Mouse (Mus musculus) retina, postnatal 1 day (tissue): Measurements from ENCODE around the gene Klc1.
"Not testable (repeated sequence)": the region's sequence is repeated elsewhere in the genome, so short reads cannot be mapped to it uniquely, and the experiment has no call there.

Source experiments
- DNase-seq: peaks from one replicate; pipeline ENCODE4 v3.0.0-alpha.2; 2012

Klc1 gene

DNA sequence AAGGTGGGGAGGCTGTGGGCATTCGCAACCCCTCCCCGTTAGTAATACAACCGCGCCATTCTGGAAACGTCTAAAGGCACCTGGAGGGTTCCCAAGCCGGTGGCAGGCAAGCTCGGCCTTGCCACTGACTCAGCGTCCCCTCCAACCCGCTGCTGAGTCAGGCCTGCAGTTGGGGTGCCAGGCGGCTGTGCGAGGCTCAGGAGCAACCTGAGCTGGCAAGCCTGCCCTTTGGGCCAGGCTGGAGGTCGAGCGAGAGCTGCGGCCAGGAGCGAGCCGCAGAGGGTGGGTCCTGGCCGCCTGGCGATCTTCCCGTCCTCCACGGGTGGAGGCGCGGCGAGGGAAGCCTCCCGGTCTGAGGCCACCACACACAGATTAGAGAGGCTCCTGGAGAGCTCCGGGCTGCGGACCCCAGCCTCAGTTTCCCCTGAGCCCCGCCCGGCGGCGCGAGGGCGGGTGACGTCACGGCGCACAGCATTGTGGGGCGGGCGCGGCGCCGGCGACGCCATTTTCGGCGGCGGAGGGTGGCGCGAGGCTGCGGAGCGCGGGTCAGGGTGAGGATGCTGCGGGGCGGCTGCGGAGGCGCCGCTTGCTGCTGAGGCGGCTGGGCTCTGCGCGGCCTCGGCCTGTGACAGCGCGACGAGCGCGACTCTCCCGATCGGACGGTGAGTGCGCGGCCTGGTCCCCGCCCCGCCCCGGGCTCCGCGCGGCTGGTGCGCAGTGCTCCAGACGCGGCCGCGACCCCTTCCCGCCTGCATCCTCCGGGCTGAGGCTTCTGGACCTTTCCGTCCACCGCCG is at the start of gene Klc1:
Klc1 (plus strand) TSS at position 469 of the 795 bp plus-strand sequence.
- peak; percentile 83 for DNase-seq

DNA sequence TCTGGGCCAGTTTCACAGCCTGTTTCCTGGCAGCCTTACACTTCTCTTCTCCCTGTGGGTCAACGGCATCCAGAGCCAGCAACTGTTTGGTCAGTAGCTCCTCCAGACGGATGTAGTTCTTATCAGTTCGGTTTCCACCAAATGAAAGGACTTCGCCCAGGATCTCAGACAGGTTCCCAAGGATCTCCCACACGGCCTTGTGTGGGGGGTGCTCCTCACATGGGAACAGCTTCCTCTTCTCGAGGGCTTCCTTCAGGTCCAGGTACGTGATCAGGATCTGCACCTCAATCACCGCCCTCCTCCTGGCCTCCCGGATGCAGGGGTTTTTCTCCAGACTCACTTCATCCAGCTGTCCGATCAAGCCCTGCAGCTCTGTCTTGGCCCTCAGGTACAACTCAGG is 48.6 kb upstream of the Klc1 start:
- DNase-seq, result no peak

DNA sequence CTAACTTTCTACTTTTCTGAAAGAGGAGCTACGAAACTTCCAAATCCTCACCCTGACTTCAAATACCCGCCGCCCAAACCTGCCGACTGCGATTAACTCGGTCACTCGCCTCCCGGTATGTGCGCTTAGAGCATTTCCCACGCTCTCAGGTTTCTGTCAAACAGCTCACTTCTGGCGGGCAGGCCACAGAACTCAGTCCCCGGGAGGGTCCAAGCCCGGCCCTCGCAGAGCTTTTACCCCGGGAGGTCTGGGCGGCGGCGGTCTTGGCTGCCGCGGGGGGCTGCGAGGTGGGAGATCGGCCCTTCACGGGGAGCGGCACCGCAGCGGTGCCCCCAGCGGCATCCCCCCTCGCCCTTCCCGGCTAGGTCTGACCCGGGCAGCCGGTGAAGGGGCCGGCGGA is 46.2 kb upstream of the Klc1 start:
- DNase-seq, result no peak

DNA sequence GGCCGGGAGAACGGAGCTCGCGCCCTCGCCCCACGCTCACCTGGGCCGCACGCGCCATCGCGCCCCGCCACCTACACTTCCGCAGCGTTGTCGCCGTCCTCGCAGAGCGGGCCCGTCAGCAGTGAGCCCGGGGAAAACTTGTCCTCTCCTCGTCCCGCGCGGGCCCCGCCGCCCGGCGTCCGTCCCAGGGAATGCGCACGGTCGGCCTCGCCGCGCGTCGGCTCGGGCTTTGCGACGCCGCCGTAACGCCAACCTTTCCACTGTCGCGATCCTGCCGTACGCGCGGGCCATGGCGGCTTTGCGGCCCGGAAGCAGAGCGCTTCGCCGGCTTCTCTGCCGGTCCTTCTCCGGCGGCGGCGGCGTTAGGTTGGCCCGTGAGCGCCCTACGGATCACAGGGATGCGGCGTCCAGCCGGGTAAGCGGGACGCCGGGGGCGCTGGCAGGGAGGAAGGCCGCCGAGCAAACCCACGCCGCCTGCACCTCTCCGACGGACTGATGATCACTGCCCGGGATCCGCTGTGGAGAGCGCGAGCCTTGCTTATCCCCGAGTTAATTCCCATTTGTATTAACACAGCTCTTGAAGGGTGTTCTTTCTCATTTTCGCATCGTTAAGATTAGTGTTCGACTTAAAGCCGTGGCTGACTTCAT is 45.5 kb upstream of the Klc1 start, which contains the start of the genes Bag5 and Apopt1:
Bag5 (minus strand) TSS at position 254 of the 648 bp plus-strand sequence.
Apopt1 (plus strand) TSS at position 258 of the 648 bp plus-strand sequence.
- peak; percentile 97 for DNase-seq

DNA sequence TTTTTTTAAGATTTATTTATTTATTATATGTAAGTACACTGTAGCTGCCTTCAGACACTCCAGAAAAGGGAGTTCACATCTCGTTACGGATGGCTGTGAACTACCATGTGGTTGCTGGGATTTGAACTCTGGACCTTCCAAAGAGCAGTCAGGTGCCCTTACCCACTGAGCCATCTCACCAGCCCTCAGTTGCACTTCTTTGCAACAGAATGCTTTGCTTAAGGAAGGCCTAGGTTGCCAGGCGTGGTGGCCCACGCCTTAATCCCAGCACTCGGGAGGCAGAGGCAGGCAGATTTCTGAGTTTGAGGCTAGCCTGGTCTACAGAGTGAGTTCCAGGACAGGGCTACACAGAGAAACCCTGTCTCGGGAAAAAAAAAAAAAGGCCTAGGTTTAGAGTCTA is 44.8 kb upstream of the Klc1 start:
- not testable (repeated sequence) for DNase-seq

DNA sequence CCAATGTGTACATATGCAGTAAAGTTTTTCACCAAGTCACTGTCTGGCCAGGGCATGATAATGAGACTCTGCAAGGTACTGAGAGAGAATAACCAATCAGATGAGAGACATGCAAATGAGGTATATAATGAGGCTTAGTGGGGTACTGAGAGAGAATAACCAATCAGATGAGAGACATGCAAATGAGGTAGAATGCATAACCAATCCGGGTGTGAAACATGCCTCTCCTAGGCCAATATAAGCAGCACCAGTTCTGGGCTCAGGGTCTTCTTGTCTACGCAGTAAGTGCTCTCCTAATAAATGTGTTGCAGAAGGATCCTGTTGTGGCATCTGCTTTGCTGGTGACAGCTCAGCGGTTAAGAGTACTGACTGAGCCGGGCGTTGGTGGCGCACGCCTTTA is 42.1 kb upstream of the Klc1 start:
- DNase-seq, result no peak

DNA sequence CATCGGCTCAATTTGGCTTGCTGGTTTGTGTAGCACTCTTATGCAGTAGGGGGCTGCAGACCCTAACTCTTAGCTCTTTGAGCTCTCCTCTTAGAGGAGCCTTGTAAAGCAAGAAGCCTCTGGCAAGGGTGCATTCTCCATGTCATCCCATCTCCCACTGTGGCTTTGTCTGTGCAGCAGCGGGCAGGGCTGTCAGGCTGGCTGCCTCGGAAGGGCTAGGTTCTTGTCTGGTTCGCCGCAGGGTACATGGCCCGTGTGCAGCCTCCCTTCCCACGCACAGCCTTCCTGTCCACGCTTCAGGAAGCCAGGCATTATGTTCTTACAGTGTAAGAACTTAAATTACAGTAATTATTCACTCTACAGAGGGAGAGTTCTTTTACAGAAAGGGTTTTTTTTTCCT is 40.0 kb upstream of the Klc1 start:
- DNase-seq, result no peak

DNA sequence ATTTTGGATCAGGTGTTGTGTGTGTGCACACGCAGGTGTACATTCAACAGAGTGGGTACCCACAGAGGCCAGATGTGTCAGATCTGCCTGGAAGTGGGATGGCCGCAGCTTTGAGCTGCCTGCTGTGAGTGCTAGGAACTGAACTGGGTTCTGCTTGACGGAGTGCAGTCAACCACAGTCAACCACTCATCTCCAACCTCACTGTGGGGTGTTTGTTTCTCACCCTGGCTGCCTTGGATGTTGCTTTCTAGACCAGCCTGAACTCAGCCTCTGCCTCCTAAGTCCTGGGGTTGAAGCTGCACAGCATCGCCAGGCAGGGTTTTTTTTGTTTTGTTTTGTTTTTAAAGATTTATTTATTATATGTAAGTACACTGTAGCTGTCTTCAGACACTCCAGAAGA is 38.4 kb upstream of the Klc1 start:
- no peak for DNase-seq

DNA sequence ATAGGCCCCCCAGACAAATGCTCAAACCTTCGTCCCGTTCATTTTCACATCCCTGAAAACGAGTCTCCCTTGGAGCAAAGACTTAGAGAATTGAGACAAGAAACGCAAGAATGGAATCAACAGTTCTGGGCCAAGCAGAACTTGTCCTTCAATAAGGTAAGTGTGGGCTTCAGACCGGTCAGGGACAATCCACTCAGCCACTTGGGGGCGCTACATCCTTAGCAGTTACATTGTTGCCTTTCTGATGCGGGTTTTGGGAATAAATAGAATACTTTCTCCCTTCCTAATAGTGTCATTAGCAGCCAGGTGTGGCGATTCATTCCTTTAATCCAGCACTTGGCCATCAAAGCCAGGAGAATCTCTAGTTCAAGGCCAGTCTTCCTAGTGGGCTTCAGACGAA is 36.0 kb upstream of the Klc1 start:
- DNase-seq, result peak; percentile 54

DNA sequence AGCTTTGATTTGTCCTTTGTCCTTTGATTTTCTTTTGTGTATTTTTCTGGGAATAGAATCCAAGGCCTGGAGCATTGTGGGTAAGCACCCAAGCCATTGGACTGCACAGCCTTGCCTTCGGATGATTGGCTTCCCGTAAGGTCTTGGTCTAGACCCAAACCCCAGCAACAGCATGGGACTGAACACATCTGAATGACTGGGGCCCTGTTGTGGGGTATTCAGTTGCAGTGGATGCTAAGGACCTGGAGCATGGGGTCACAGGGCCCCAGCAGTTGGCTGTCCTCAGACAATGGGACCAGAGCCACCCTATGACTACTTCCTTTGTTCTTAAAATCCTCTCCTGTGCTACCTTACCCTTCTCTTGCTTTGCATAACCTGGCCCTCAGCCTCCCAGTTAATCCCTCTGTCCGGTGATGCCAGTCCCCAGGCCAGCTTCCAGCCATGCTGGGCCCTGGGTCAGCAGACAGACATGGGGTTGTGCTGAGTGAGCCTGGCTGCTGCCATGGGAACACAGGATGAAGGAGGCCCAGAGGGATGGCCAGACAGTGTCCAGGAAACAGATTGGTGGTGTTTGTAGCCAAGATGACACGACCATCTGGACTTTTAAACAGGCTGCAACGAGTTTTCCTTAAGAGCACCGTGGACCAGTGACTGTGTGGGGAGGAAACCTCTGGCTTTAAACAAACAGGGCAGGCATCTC is 33.9 kb upstream of the Klc1 start:
- peak; percentile 45 for DNase-seq

DNA sequence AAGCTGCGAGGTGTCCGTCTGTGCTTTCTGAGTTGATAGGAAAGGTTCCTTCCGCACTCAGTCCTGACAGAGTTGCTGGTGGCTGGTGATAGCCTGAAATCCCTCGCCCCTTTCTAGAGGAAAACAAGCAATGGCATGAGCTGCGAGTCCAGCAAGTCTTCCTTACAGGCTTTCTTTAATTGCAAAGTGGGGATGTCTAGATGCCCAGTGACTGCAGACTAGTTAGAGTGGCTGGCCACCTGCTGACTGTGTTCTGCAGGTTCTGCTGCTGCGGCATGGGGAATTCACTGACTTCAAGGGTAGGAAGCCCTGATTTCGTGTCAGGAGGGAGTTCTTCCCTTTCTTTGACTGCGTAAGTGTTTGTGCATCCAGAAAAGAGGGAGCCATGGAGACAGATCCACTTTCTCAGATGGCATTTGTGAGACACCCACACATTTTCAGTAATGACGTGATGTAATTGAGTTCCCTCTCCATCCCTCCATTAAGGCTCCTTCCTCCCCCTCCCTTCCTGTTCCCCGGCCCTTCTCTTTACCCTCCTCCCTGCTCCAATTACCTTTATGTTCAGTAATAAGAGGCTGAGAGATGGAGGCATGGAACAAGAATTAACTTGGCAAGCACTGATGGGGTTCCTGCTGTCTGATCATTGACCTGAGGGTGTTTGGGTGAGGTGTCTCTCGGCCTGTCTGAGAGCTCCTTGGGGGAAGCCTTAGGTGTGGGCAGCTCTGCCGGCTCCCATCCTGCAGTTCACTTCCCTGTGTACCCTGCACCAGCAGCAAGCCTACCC is 33.1 kb upstream of the Klc1 start:
- DNase-seq, result no peak

DNA sequence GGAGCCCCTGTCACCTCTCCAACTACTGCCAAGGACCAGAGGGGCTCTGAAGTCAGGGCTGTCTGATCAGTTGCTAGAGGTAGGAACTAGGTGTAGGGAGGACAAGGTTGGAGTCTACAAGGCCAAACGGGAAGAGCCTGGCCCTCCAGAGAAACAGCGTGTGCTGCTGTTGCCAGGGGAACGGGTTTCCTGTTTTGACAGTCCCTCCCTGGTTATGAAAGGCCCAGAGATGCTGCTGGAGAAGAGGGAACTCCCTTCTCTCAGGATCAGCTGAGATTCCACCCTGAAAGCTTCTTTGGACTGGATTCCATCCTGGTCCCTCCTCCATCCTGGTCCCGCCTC is 32.6 kb upstream of the Klc1 start:
- DNase-seq, result no peak

DNA sequence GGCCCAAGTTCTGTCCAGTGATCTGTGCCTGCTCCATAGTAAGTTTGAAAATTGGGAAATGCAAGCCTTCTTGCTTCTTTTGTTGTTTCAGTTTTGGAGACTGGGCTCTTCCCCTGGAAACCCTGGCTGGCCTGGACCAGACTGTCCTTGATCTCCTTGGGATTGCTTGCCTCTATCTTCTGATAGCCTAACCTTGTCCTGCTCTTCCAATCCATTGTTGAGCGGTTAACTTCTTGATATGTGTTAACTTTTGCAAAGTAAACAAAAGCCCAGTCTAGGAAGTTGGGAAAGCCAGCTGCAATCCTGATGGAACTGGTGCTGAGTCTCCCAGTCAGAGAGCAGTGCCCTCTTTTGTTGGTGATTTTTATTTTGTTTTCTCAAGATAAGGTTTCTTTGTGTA is 30.7 kb upstream of the Klc1 start:
- DNase-seq, result no peak

DNA sequence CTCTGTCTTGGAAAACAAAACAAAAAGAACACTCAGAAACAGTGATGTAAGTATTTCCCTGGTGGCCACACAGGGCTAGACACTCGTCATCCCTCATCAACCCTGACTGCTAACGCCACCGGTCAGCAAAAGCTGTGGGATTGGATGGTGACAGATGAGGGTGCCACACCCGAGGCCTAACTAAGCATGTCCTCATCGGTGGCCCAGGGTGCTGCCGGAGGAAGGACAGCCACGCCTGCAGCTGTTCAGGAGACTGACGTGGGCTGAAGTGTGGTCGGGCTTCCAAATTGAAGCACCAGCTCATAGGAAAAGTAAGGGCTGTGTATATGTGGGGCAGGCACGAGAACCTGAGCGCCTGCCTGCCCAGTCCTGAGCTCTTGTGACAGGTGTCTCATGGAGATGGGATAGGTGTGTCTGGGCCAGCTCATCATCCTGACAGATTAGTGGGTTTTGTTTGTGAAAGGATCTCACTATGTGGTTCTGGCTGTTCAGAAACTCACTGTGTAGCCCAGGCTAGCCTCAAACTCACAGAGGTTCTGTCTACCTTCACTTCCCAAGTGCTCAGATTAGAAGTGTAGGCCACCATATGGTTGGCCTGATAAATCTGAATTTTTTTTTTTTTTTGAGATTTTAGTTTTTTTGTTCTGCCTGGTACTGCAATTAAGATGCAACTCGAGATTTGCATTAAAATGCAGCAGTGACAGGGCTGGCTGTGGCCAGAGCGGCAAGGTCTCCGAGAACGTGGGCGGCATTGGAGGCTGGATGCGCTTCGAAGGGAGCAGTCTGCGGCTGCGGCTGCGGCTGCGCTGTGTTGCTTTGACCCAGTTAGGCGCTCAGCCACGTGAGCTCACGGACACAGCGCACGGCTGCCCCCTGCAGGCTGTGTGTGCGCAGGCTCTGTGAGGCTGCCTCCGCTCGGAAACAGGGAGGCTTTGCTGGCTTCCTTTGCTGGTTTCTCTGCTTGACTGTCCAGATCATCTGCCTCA is 26.5 kb upstream of the Klc1 start:
- peak; percentile 95 for DNase-seq

DNA sequence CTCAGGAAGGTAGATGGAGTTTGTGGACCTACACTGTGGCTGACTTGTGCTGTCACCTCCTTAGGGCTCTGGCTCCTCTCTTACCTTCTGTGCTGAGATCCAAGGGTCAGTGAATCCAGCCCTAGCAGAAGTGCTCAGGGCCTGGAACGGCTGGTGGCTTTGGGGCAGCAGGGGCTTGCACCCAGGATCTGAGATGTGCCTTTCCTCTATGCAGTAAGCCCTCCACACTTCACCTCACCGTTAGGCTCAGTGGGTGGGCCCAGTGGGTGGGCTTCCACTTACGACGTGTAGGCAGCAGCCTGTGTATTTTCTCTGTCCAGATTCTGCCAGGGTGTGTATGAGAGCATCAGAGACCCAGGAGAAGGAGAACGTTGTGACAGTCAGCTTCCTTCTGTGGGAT is 25.7 kb upstream of the Klc1 start:
- no peak for DNase-seq

DNA sequence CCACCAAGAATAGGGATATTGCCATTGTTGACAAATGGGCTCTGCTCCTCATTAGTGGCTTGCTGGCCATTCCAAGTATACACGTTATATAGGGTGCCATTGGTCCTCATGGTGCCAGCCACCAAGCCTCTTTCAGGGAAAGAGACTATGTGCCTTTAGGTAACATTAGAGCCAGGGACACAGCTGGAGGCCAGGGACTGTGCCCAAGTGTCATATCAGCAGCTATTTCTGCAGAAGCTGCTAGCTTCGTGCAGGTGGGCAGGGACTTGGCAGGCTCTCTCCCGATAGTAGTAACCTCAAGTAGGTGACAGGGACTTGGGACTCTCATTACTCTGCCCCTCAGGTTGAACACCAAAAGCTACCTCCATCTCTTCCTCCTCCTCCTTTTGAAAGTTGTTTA is 23.7 kb upstream of the Klc1 start:
- DNase-seq, result no peak

DNA sequence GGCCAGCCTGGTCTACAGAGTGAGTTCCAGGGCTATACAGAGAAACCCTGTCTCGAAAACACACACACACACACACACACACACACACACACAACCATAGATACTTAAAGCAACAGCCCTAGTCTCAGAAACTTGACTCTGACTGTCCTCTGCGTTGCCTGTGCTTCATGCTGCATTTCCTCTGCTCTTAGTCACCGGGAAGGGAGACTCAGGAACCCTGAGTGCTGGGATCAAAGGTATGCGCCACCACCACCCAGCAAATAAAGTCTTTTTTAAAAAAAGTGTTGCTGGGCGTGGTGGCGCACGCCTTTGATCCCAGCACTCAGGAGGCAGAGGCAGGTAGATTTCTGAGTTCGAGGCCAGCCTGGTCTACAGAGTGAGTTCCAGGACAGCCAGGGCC is 22.0 kb upstream of the Klc1 start:
- DNase-seq, result not testable (repeated sequence)

DNA sequence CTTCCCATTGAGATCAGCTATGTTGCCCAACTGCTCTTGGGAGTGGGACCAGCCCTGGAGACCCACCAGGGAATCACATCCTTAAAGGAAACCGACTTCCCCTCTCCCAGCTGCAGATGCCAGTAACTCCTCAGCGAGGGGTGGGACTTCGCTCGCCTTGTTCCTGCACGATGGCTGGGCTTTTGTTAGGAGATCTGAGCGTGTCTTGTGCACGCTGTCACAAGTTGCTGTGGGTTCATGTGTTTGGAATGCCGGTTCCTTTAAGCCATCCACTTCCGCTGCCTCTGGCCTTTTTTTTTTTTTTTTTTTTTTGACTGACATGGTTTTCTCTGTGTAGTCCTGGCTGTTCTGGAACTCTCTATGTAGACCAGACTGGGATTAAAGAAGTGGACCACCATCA is 21.3 kb upstream of the Klc1 start:
- DNase-seq, result no peak

DNA sequence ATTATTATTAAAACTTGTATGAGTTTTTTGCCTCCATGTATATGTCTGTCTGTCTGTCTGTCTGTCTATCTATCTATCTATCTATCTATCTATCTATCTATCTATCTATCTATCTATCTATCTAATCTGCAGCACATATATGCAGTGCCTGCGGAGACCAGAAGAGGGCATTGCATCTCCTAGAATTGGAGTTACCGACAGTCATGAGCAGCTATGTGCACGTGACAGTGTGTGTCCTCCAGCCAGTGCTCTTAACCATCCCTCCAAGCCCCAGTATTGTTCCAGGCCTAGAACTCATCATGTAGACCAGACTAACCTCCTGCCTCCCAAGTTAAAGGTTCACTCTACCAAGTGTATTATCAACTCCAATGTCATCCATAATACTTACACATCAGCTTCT is 19.9 kb upstream of the Klc1 start:
- peak; percentile 81 for DNase-seq

DNA sequence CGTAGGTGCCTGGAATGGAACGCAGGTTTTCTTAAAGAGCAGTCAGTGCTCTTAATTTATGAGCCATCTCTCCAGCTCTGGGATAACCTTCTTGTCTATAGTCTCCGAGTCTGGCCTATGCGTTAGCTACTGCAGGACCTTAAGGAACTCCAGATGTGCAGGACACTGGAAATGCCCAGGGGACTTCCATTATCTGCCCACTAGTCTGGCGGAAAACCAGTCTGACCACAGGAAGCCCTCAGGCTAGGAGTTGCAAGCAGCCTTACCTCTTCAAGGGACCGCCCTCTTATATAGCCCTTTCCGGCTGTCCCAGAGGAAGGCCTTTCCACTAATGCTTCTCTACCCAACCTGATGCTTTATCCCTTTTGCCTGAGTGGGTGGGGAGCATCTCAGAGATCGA is 17.3 kb upstream of the Klc1 start:
- no peak for DNase-seq

DNA sequence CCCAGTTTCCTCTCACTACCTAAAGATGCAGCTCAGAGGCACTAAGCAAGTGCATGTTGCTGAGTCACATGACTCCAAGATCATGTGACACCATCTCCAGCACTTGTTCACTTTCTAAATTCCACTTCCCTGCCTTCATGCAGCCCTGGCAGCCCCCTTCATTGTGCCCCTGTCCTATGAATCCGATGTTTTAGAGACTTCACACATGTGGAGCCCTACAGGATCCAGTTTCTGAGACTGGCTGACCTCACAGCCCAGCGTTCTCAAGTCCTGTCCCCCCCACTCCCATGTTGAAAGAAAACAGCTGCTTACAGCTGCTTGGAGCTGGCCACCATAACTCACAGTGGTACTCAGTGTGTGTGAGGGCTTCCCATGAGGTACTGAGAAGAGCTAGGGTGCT is 15.2 kb upstream of the Klc1 start:
- no peak for DNase-seq

DNA sequence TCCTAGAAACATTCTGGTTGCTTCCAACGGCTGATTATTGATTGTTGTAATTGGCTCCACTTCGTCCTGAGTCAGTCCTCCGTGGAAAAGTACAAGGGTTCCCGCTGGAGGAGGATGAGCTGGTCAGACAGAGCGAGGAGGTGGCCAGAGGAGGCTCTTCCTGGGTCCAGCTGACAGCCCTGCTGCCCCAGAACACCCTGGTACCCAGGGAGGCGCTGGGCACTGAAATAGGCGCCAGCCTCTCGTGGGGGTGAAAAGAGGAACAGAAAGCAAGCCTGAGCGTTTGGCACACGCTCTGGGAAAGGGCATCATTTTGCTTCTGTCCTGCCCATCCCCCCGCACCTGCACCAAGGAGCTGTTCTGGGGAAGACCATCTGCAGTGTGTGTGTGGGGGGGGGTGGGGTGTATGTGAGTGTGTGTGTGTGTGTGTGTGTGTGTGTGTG is 14.6 kb upstream of the Klc1 start:
- DNase-seq, result no peak
